Mouse (Mus musculus): ENCODE data around the gene Hist3h2ba.

The Hist3h2ba gene

GRCm38 (mm10) chr11:58948542-58949479, at the start of gene Hist3h2ba:
TSS of gene Hist3h2ba (plus strand) at chr11:58948920.
- peak; percentile 36 to 54 for DNase-seq

- no peak for DNase-seq
Measured at GRCm38 (mm10) chr11:58901080-58901479, 47.6 kb upstream of the Hist3h2ba start.

- DNase-seq: peak; percentile 94 to 99
Measured at GRCm38 (mm10) chr11:58903511-58904409, 45.0 kb upstream of the Hist3h2ba start, which contains the start of gene Zfp39. TSS of gene Zfp39 (minus strand) at chr11:58904225.

- no peak for DNase-seq
Measured at GRCm38 (mm10) chr11:58904410-58904718, 44.4 kb upstream of the Hist3h2ba start.

- peak in 1 of 2 experiments; percentile 8 for DNase-seq
Measured at GRCm38 (mm10) chr11:58904838-58905237, 43.9 kb upstream of the Hist3h2ba start.

- no peak for DNase-seq
Measured at GRCm38 (mm10) chr11:58913776-58914175, 34.9 kb upstream of the Hist3h2ba start.

- peak in 1 of 2 experiments; percentile 5 for DNase-seq
Measured at GRCm38 (mm10) chr11:58914461-58915028, 34.2 kb upstream of the Hist3h2ba start.

- peak in 1 of 2 experiments; percentile 57 for DNase-seq
Measured at GRCm38 (mm10) chr11:58916879-58917744, 31.6 kb upstream of the Hist3h2ba start.

GRCm38 (mm10) chr11:58917745-58918366, 30.9 kb upstream of the Hist3h2ba start, which contains the start of gene Btnl10:
TSS of gene Btnl10 (plus strand) at chr11:58917908.
- no peak for DNase-seq

- no peak for DNase-seq
Measured at GRCm38 (mm10) chr11:58918759-58919158, 30.0 kb upstream of the Hist3h2ba start.

- no peak for DNase-seq
Measured at GRCm38 (mm10) chr11:58922420-58922819, 26.3 kb upstream of the Hist3h2ba start.

GRCm38 (mm10) chr11:58926651-58927050, 22.1 kb upstream of the Hist3h2ba start:
- DNase-seq: no peak

- DNase-seq: no peak
Measured at GRCm38 (mm10) chr11:58927053-58927452, 21.7 kb upstream of the Hist3h2ba start.

- peak; percentile 59 to 67 for DNase-seq
Measured at GRCm38 (mm10) chr11:58927790-58928651, 20.7 kb upstream of the Hist3h2ba start.

- DNase-seq: no peak
Measured at GRCm38 (mm10) chr11:58929055-58929454, 19.7 kb upstream of the Hist3h2ba start.

GRCm38 (mm10) chr11:58929641-58930040, 19.1 kb upstream of the Hist3h2ba start:
- DNase-seq: no peak

- DNase-seq: no peak
Measured at GRCm38 (mm10) chr11:58930254-58930653, 18.5 kb upstream of the Hist3h2ba start.

GRCm38 (mm10) chr11:58931576-58931975, 17.1 kb upstream of the Hist3h2ba start:
- no peak for DNase-seq

- DNase-seq: no peak
Measured at GRCm38 (mm10) chr11:58937909-58938308, 10.8 kb upstream of the Hist3h2ba start.

Data from spleen, adult 18-20 months (tissue).